Comparison of ENCODE assay signal across 22 mouse cellular contexts in the genomic region with DNA sequence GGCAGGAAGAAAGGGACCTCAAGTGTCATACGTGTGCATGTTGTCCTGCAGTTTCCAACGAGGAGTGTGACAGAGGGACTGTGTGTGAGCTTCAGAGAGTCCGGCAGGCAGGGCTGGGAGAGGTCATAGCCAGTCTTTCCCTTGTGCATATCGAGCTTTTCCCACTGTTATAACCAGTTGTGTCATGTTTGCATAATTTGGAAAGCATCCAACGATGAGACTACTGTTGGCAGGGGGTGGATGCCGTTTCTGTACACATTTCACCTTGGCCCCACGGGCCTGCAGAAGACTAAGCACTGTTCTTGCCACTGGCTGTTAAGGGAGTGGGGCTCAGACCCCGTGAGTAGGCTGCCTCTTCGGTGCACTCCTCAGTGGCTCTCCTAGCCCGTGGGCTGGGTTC.
A peak's percentile ranks its signal among the peaks of the same experiment; 100 is the strongest.
DNase-seq lines count a peak whose midpoint lies in the region; ATAC-seq and TF ChIP-seq lines count a peak whose summit lies in the region.
"Had no signal": no experiment of that assay in that cellular context is flagged by ENCODE, and none has a peak within 500 bp of the region (broad histone marks: within the 10 kb centered on the region; RNA-seq: fewer than 3 reads in every experiment).

No protein-coding gene starts in this region.

- H3K27ac ChIP-seq in lung, postnatal 0 days (ENCODE audit: low read length), result no peak overlapping the region
- 0 out of 2 replicates have a peak overlapping the region, but pooled peaks have one; percentile 19 for H3K27ac ChIP-seq in limb, embryonic 10.5 days
- no peak overlapping the region for H3K27ac ChIP-seq in hindbrain, embryonic 16.5 days (ENCODE audit: low read depth, low read length)
- H3K27ac ChIP-seq: embryonic facial prominence, embryonic 13.5 days; hindbrain, embryonic 15.5 days; kidney, postnatal 0 days; limb, embryonic 12.5 days; stomach, embryonic 15.5 days had no signal

- no peaks in the 10 kb centered on the region for H3K9me3 ChIP-seq in lung, postnatal 0 days (ENCODE audit: low read length)
- no peaks in the 10 kb centered on the region for H3K9me3 ChIP-seq in limb, embryonic 10.5 days (replicated peaks)
- no peaks in the 10 kb centered on the region for H3K9me3 ChIP-seq in hindbrain, embryonic 16.5 days (ENCODE audit: control insufficient read depth, low read length)
- H3K9me3 ChIP-seq: hindbrain, embryonic 15.5 days; limb, embryonic 12.5 days; stomach, embryonic 15.5 days had no signal

- H3K4me3 ChIP-seq in lung, postnatal 0 days (ENCODE audit: low read depth, low read length), result no peak overlapping the region
- H3K4me3 ChIP-seq in limb, embryonic 10.5 days, result no peak overlapping the region
- H3K4me3 ChIP-seq in hindbrain, embryonic 16.5 days (ENCODE audit: low read length), result no peak overlapping the region
- H3K4me3 ChIP-seq: embryonic facial prominence, embryonic 13.5 days; hindbrain, embryonic 15.5 days; limb, embryonic 12.5 days; stomach, embryonic 15.5 days had no signal

- no peak for TF ChIP-seq CTCF in lung, postnatal 0 days (IDR thresholded peaks at IDR 0.05)

- TF ChIP-seq EP300 in lung, postnatal 0 days (IDR thresholded peaks at IDR 0.05), result no peak

- intact Hi-C loops in heart, postnatal 10 days (cut with DNase I), result no loop called here
- intact Hi-C loops in heart, postnatal 25 days (cut with DNase I), result no loop called here

- peak; percentile 24 to 40 for DNase-seq in heart, postnatal 10 days
- no peak for DNase-seq in heart, postnatal 25 days (ENCODE audit: low spot score)
- peak; percentile 47 for DNase-seq in lung, postnatal 0 days (ENCODE audit: low spot score)
- DNase-seq in lung, postnatal 4 days, result no peak
- DNase-seq in adrenal gland, postnatal 10 days, result peak; percentile 54
- no peak for DNase-seq in limb, embryonic 10.5 days (ENCODE audit: low spot score)
- DNase-seq: cerebellum, adult 9-11 months; gastrocnemius, postnatal 25 days; heart, postnatal 4 days; kidney, adult 18-20 months; lung, postnatal 14 days; right cerebral cortex, postnatal 14 days; thymus, postnatal 14 days had no signal

- ATAC-seq in lung, postnatal 0 days, result peak; percentile 26; the same call in 1 of the 2 replicates
- ATAC-seq in hindbrain, embryonic 16.5 days, result no peak
- ATAC-seq: forebrain, embryonic 16.5 days; midbrain, embryonic 16.5 days had no signal

- H3K4me2 ChIP-seq in lung, postnatal 0 days (replicated peaks; ENCODE audit: low read depth, low read length), result no peak overlapping the region
- no peak overlapping the region for H3K4me2 ChIP-seq in hindbrain, embryonic 16.5 days (ENCODE audit: low read length)
- H3K4me2 ChIP-seq: embryonic facial prominence, embryonic 13.5 days; heart, embryonic 11.5 days; hindbrain, embryonic 15.5 days; limb, embryonic 12.5 days; stomach, embryonic 15.5 days had no signal

- H3K4me1 ChIP-seq in lung, postnatal 0 days (ENCODE audit: insufficient read depth, low read depth, low read length), result no peaks in the 10 kb centered on the region
- peaks cover 30% of the 10 kb centered on the region for H3K4me1 ChIP-seq in limb, embryonic 10.5 days
- H3K4me1 ChIP-seq in hindbrain, embryonic 16.5 days (ENCODE audit: control insufficient read depth, insufficient read depth, low read depth, low read length), result no peaks in the 10 kb centered on the region

- no peaks in the 10 kb centered on the region for H3K27me3 ChIP-seq in lung, postnatal 0 days (replicated peaks; ENCODE audit: insufficient read depth, low read length)
- H3K27me3 ChIP-seq in limb, embryonic 10.5 days (ENCODE audit: low read depth, poor library complexity, severe bottlenecking), result no peaks in the 10 kb centered on the region
- H3K27me3 ChIP-seq in hindbrain, embryonic 16.5 days (replicated peaks; ENCODE audit: control insufficient read depth, insufficient read depth, low read length), result no peaks in the 10 kb centered on the region
- H3K27me3 ChIP-seq: embryonic facial prominence, embryonic 13.5 days; hindbrain, embryonic 15.5 days; limb, embryonic 12.5 days; stomach, embryonic 15.5 days had no signal

- H3K36me3 ChIP-seq in lung, postnatal 0 days (ENCODE audit: insufficient read depth, low read length), result no peaks in the 10 kb centered on the region
- H3K36me3 ChIP-seq in limb, embryonic 10.5 days, result no peaks in the 10 kb centered on the region
- no peaks in the 10 kb centered on the region for H3K36me3 ChIP-seq in hindbrain, embryonic 16.5 days (ENCODE audit: control insufficient read depth, insufficient read depth, low read length)
- H3K36me3 ChIP-seq: embryonic facial prominence, embryonic 13.5 days; hindbrain, embryonic 15.5 days; limb, embryonic 12.5 days; stomach, embryonic 15.5 days had no signal

- no peak overlapping the region for H3K9ac ChIP-seq in lung, postnatal 0 days (replicated peaks; ENCODE audit: low read depth)
- no peak overlapping the region for H3K9ac ChIP-seq in hindbrain, embryonic 16.5 days (ENCODE audit: low read depth, low read length)
- H3K9ac ChIP-seq: embryonic facial prominence, embryonic 13.5 days; hindbrain, embryonic 15.5 days; limb, embryonic 12.5 days; stomach, embryonic 15.5 days had no signal

- 44% methylated on average over 10 of the region's 10 CpGs for WGBS in lung, postnatal 0 days
- WGBS in limb, embryonic 10.5 days, result 81% methylated on average over 10 of the region's 10 CpGs
- 56% methylated on average over 10 of the region's 10 CpGs for WGBS in hindbrain, embryonic 16.5 days

Comparison
In these comparisons a context has a peak if more than half of its experiments do, and no peak if none do; other contexts are left out.
1. DNase-seq: peak in heart, postnatal 10 days (2 of 2), lung, postnatal 0 days (single experiment) and adrenal gland, postnatal 10 days (single experiment); none in heart, postnatal 25 days (single experiment), lung, postnatal 4 days (0 of 2) and limb, embryonic 10.5 days (single experiment).